Mouse (Mus musculus): ENCODE measurements around the gene Tmem150c. TPM values are rescaled to one million over a fixed set of nuclear protein-coding genes. Genes with fewer than 3 reads are reported as not detected.

Gene Tmem150c
- total RNA-seq, 2 experiments from 2014 or later, result 76.7 to 79.5 TPM

DNA sequence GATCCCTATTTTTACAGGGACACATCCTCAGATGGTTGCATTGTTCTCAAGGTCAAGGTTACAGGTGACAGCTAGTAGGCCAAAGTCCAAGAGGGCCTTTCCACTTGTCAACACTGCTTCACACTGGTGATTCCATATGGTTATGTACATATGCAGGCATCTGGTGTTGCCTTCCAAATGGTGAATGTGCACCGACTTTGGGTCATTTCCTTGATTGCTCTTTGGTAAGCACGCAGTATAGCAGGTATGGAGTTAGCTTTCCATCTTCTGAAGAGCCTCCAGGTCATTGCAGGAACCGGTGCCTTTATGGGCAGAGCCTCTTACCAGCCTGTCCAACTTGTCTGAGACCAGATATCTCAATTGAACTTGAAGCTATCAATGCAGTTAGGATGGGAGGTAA is 127.0 kb downstream of the Tmem150c start:
- no peak for DNase-seq (ENCODE audit: extremely low spot score in 1 of 2, low spot score in 1 of 2)

DNA sequence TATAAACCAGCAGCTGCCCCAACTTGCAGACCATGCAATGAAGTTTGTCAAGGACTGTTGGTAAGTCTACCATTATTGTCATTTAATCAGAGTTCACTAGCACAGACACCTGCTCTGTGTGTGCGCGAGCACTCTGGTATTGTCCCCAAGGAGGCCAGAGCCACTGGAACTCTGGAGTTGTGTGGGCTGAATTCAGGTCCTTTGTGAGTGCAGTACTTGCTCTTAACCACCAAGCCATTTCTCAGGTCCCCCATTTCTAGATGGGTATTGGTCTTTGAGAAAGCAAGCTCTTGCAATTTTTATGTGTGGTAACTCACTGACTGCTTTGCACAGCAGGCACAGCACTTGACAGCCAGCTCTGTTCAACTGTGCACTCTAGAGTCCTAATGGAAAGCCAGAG is 127.5 kb downstream of the Tmem150c start:
- no peak for DNase-seq (ENCODE audit: extremely low spot score in 1 of 2, low spot score in 1 of 2)

DNA sequence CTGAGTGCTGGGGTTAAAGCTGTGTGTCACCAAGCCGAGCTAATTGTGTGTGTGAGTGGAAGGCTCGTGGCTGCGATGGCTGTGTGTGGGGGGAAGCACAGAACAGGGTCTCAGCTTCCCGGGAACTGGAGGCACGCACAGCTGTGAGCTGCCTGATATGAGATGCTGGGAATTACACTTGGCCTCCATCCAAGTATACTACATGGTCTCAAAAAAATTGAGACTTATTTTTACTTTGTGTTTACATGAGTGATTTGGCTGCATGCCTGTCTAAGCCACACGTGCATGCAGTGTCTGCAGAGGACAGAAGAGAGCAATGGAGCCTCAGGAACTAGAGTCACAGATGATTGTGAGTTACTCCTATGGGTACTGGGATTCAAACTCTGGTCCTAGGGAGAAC is 129.5 kb downstream of the Tmem150c start:
- no peak for DNase-seq (ENCODE audit: extremely low spot score in 1 of 2, low spot score in 1 of 2)

Other genes with a start within 250 kb of the Tmem150c start
- gene Hnrnpd, start 180.9 kb downstream of the Tmem150c start, total RNA-seq (2021), result 100 to 1,000 TPM; 179 to 219 TPM
- gene 4930524J08Rik, start 180.7 kb downstream of the Tmem150c start, total RNA-seq (2021), result 1 to 10 TPM; 1.6 to 2.1 TPM
- 100 to 1,000 TPM; 161 to 197 TPM for gene Hnrnpdl, start 120.1 kb downstream of the Tmem150c start, total RNA-seq (2021)
- 10 to 100 TPM; 50.2 to 54.9 TPM for gene Enoph1, start 119.8 kb downstream of the Tmem150c start, total RNA-seq (2021)

Measured in layer of hippocampus, postnatal 25 days (tissue).